Mouse (Mus musculus) left cerebral cortex, adult 6 months (tissue): ENCODE measurements around the gene Cd38. TPM values are rescaled to one million over a fixed set of nuclear protein-coding genes. Genes with fewer than 3 reads are reported as not detected.

ENCODE experiments used
- long read RNA-seq, 2 experiments: library from polyadenylated mRNA; unstranded; transcript quantifications; one replicate each; pipeline ENCODE4 v2.0.0; 2019 to 2020
- polyA plus RNA-seq: library from polyadenylated mRNA; unstranded; fragments of <200 nt; fragmentation: Nextera tagmentation; gene quantifications from 2 replicates; pipeline ENCODE4 v1.2.3, GENCODE M21; 2021

Gene Cd38
- 2.9 and 4.5 TPM in 2 replicates for polyA plus RNA-seq
- long read RNA-seq, experiment 1, transcript Cd38-201 (8 exons, 3,270 nt), result major isoform, 29 of 30 reads
- long read RNA-seq, experiment 1, partial matches to known transcripts, result 0 of 30 reads
- long read RNA-seq, experiment 1, other reads (novel, unspliced or antisense), result 1 of 30 reads
- long read RNA-seq, experiment 2, partial matches to known transcripts, result 1 of 3 reads
- long read RNA-seq, experiment 2, other reads (novel, unspliced or antisense), result 0 of 3 reads

DNA sequence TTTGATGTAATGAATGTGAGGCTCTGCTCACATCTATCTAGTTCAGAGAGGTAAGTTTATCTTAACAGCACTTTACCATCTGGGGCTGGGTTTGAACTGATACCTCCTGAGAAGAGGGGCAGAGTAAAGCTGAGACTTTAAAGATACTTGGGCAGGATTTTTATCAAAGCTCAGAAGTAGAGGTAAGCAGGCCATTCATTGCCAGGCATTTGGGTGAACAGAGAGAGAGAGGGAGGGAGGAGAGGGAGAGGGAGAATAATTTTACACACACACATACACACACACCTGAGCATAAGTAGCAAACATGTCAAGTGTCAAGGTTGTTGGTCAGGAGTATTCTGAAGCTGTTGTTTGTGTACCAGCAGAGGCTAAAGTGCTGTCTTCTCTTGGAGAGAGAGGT lies at the start of gene Cd38:
TSS of gene Cd38 (plus strand) at position 301 of the 400 bp plus-strand sequence.

GRCm38 (mm10) chr5:43818695-43819094 lies 49.7 kb upstream of the Cd38 start, which contains the start of gene Bst1:
Gene Bst1, plus strand, starts transcription at chr5:43818885.

DNA sequence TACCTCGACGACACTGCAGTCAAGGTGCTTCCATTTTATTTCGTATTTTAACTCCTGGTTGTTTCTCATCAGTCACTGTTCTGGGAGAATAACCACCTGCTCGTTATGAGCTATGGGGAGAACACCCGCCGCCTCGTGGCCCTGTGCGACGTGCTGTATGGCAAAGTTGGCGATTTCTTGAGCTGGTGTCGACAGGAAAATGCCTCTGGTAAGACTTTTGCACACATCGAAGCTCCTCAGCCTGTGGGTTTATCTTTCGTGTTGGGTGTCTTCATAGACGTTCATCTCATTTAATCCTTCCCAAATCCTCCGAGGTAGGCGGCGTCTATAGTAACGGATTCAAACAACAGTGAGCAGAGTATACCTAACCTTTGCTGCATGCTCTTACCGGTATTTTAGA lies 46.8 kb upstream of the Cd38 start, which contains the start of gene Fbxl5:
TSS of gene Fbxl5 (minus strand) at position 101 of the 400 bp plus-strand sequence.

GRCm38 (mm10) chr5:43912844-43913243 lies 44.5 kb downstream of the Cd38 start, which contains the start of gene Gm7879:
Gene Gm7879, plus strand, starts transcription at chr5:43913144.

Other genes with a start within 250 kb of the Cd38 start
- 3.2 and 3.4 TPM in 2 replicates for gene Cc2d2a, start 206.2 kb upstream of the Cd38 start, polyA plus RNA-seq
- not detected in 2 replicates for gene Bst1, start 49.7 kb upstream of the Cd38 start, polyA plus RNA-seq
- 56.9 and 64.8 TPM in 2 replicates for gene Fbxl5, start 46.9 kb upstream of the Cd38 start, polyA plus RNA-seq
- gene Gm7879, start 44.6 kb downstream of the Cd38 start, polyA plus RNA-seq, result 0.31 and 0.66 TPM in 2 replicates
- 4.3 and 4.5 TPM in 2 replicates for gene Fgfbp1, start 113.2 kb downstream of the Cd38 start, polyA plus RNA-seq
- 5.5 and 6.2 TPM in 2 replicates for gene Prom1, start 233.5 kb downstream of the Cd38 start, polyA plus RNA-seq